Mouse (Mus musculus) cerebellum, adult 2 months (tissue): ENCODE measurements around the gene Nhlrc2.

Experiments
- CTCF ChIP-seq: fragments of 200-500 bp; IDR thresholded peaks from 2 replicates; pipeline ENCODE4 v1.5.1; 2011; ENCODE audit warnings: low read depth, mild to moderate bottlenecking, control low read depth, low read length, moderate library complexity, borderline replicate concordance; ENCODE audit not compliant: insufficient read depth
- POLR2A ChIP-seq: fragments of 200-500 bp; IDR thresholded peaks from 2 replicates; pipeline ENCODE4 v1.6.1; 2011; ENCODE audit warnings: low read length, control low read depth, borderline replicate concordance; ENCODE audit not compliant: insufficient read depth

DNA sequence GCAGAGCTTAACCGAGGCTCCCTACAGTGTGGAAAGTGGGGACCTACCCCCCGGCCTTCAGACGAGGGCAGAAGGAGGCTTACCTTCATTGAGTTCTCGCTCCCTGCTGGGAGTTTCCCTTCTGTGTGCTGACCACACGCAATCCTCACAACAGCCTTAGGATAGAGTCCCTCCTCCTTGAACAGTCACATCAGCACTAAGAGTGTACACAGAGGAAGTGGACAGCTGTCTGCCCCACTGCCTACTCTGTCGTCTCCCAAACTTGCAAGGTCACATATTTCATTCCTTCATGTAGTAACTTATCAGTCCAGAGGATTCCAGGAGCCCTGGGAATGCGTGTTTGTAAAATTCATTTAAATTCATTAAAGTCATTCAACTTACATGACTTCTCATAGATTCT, 52.7 kb downstream of the Nhlrc2 start:
- no peak for TF ChIP-seq CTCF
- no peak for TF ChIP-seq POLR2A
